Mouse (Mus musculus) bone marrow, adult 2 months (tissue): ENCODE results near the gene Rcbtb2.

Experiments
- CTCF ChIP-seq: fragments of 200-500 bp; IDR thresholded peaks from 2 replicates; pipeline ENCODE4 v1.5.1; 2011; ENCODE audit warnings: low read length, control low read depth; ENCODE audit not compliant: control insufficient read depth, insufficient read depth
- POLR2A ChIP-seq: fragments of 200-500 bp; IDR thresholded peaks from 2 replicates; pipeline ENCODE4 v1.6.1; 2011; ENCODE audit warnings: low read depth, mild to moderate bottlenecking, control low read depth, low read length, borderline replicate concordance; ENCODE audit not compliant: control insufficient read depth

- TF ChIP-seq CTCF (no peak), POLR2A (no peak)
These were observed 36.4 kb upstream of the Rcbtb2 start for GRCm38 (mm10) chr14:73086425-73086824.
